Mouse (Mus musculus) embryonic facial prominence, embryonic 14.5 days (tissue): Measurements from ENCODE around the gene Stra6. TPM values are rescaled to one million over a fixed set of nuclear protein-coding genes. Genes with fewer than 3 reads are reported as not detected.

Source experiments
- ATAC-seq: fragments of 200-750 bp; cut with Nextera tagmentation; 2 replicates; pipeline ENCODE4 v1.8.0; 2017; ENCODE audit warnings: low read depth, moderate number of reproducible peaks, moderate TSS enrichment
- DNase-seq: peaks from one replicate; pipeline ENCODE4 v3.0.0-alpha.2; 2015; ENCODE audit warnings: low spot score
- H3K27ac ChIP-seq: fragments of 300-500 bp; sonication (generic); replicated peaks from 2 replicates; pipeline ENCODE4 v1.5.1; 2014; ENCODE audit warnings: low read depth, mild to moderate bottlenecking, low read length, moderate library complexity
- H3K27me3 ChIP-seq: fragments of 300-500 bp; sonication (generic); replicated peaks from 2 replicates; pipeline ENCODE4 v1.6.1; 2014; ENCODE audit warnings: low read length; ENCODE audit not compliant: control insufficient read depth, insufficient read depth
- H3K36me3 ChIP-seq: fragments of 300-500 bp; sonication (generic); 2 replicates; pipeline ENCODE4 v1.6.1; 2014; ENCODE audit warnings: low read length, mixed read lengths; ENCODE audit not compliant: control insufficient read depth, insufficient read depth
- H3K4me1 ChIP-seq: fragments of 300-500 bp; sonication (generic); 2 replicates; pipeline ENCODE4 v1.6.1; 2014; ENCODE audit warnings: antibody characterized with exemption, low read length; ENCODE audit not compliant: control insufficient read depth, insufficient read depth
- H3K4me2 ChIP-seq: fragments of 300-500 bp; sonication (generic); 2 replicates; pipeline ENCODE4 v1.6.1; 2014; ENCODE audit warnings: low read depth, mild to moderate bottlenecking, low read length, moderate library complexity, mixed read lengths
- H3K4me3 ChIP-seq: fragments of 300-500 bp; sonication (generic); 2 replicates; pipeline ENCODE4 v1.5.1; 2014; ENCODE audit warnings: low read depth, mild to moderate bottlenecking, low read length
- H3K9ac ChIP-seq: fragments of 300-500 bp; sonication (generic); 2 replicates; pipeline ENCODE4 v1.6.1; 2014; ENCODE audit warnings: low read depth, mild to moderate bottlenecking, low read length, moderate library complexity, mixed read lengths
- H3K9me3 ChIP-seq: fragments of 300-500 bp; sonication (generic); 2 replicates; pipeline ENCODE4 v1.6.1; 2016; ENCODE audit warnings: low read length; ENCODE audit not compliant: control insufficient read depth
- WGBS: fragments of 180-500 bp; shearing (Covaris S2); extraction: QIAGEN DNeasy Blood & Tissue Kit; methylation state at CpG from one replicate; pipeline ENCODE4 v1.1.7; 2014; 5-methylcytosine and 5-hydroxymethylcytosine counted together
- polyA plus RNA-seq: library from polyadenylated mRNA; unstranded; fragments of >200 nt; fragmentation: Nextera tagmentation; extraction: Ambion mirVana; gene quantifications from 2 replicates; pipeline ENCODE4 v1.2.1, GENCODE M21; 2014

The Stra6 gene
- polyA plus RNA-seq, 1 experiment from 2014 or later = 10.5 TPM

- no peaks in the 10 kb centered on the region for H3K9me3 ChIP-seq
- 3% methylated on average over 32 of the region's 38 CpGs for WGBS
- peak overlapping the region; percentile 58 for H3K4me2 ChIP-seq
- ATAC-seq (no peak), DNase-seq (no peak)
- no peaks in the 10 kb centered on the region for H3K36me3 ChIP-seq
- peaks cover 95% of the 10 kb centered on the region for H3K27me3 ChIP-seq
- no peak overlapping the region; the same call in 1 of the 2 replicates for H3K9ac ChIP-seq
- H3K4me3 ChIP-seq = peak overlapping the region; percentile 31
- peaks cover 45% of the 10 kb centered on the region for H3K4me1 ChIP-seq
- H3K27ac ChIP-seq = no peak overlapping the region
Measured at GRCm38 (mm10) chr9:58198801-58199371, 135.3 kb downstream of the Stra6 start.

- 3% methylated on average over 30 of the region's 41 CpGs for WGBS
Measured at GRCm38 (mm10) chr9:58199381-58200269, 136.0 kb downstream of the Stra6 start.

GRCm38 (mm10) chr9:58200270-58201090, 136.9 kb downstream of the Stra6 start:
- DNase-seq (no peak), ATAC-seq (no peak)
- Histone ChIP-seq H3K9me3 (no peaks in the 10 kb centered on the region), H3K4me1 (peaks cover 47% of the 10 kb centered on the region), H3K4me2 (peak overlapping the region; percentile 53; the same call in 1 of the 2 replicates), H3K36me3 (no peaks in the 10 kb centered on the region), H3K9ac (peak overlapping the region; percentile 37; the same call in 1 of the 2 replicates), H3K27me3 (peaks cover 88% of the 10 kb centered on the region), H3K4me3 (peak overlapping the region; percentile 29; the same call in 1 of the 2 replicates), H3K27ac (no peak overlapping the region)
- WGBS = 16% methylated on average over 11 of the region's 11 CpGs

More at GRCm38 (mm10) chr9:58199381-58200269, 136.0 kb downstream of the Stra6 start:
- Histone ChIP-seq H3K4me3 (peak overlapping the region; percentile 31), H3K27ac (no peak overlapping the region), H3K9ac (no peak overlapping the region; the same call in 1 of the 2 replicates), H3K9me3 (no peaks in the 10 kb centered on the region), H3K36me3 (no peaks in the 10 kb centered on the region), H3K27me3 (peaks cover 96% of the 10 kb centered on the region), H3K4me2 (peak overlapping the region; percentile 53), H3K4me1 (peaks cover 47% of the 10 kb centered on the region)
- no peak for ATAC-seq
- DNase-seq = peak; percentile 70

GRCm38 (mm10) chr9:58201091-58201842, 137.7 kb downstream of the Stra6 start:
- Histone ChIP-seq H3K27me3 (peaks cover 80% of the 10 kb centered on the region), H3K4me3 (peak overlapping the region; percentile 29), H3K4me2 (peak overlapping the region; percentile 48), H3K9ac (peak overlapping the region; percentile 37), H3K4me1 (peaks cover 45% of the 10 kb centered on the region), H3K36me3 (no peaks in the 10 kb centered on the region), H3K27ac (peak overlapping the region; percentile 21; the same call in 1 of the 2 replicates), H3K9me3 (no peaks in the 10 kb centered on the region)
- 2% methylated on average over 24 of the region's 24 CpGs for WGBS
- ATAC-seq (no peak), DNase-seq (no peak)

GRCm38 (mm10) chr9:58201861-58202549, 138.4 kb downstream of the Stra6 start:
- no peak overlapping the region; the same call in 1 of the 2 replicates for H3K9ac ChIP-seq
- peaks cover 73% of the 10 kb centered on the region for H3K27me3 ChIP-seq
- under 1% methylated on average over 35 of the region's 37 CpGs for WGBS
- H3K9me3 ChIP-seq = no peaks in the 10 kb centered on the region
- ATAC-seq = no peak
- H3K36me3 ChIP-seq = no peaks in the 10 kb centered on the region
- H3K4me3 ChIP-seq = peak overlapping the region; percentile 29
- H3K4me1 ChIP-seq = peaks cover 38% of the 10 kb centered on the region
- peak overlapping the region; percentile 21; the same call in 1 of the 2 replicates for H3K27ac ChIP-seq
- no peak for DNase-seq
- H3K4me2 ChIP-seq = peak overlapping the region; percentile 48

GRCm38 (mm10) chr9:58202676-58203453, 139.3 kb downstream of the Stra6 start:
- no peak for ATAC-seq
- Histone ChIP-seq H3K4me1 (peaks cover 32% of the 10 kb centered on the region), H3K27me3 (peaks cover 64% of the 10 kb centered on the region), H3K36me3 (no peaks in the 10 kb centered on the region), H3K4me3 (0 out of 2 replicates have a peak overlapping the region, but pooled peaks have one; percentile 29), H3K4me2 (peak overlapping the region; percentile 48; the same call in 1 of the 2 replicates), H3K9ac (no peak overlapping the region; the same call in 1 of the 2 replicates), H3K27ac (no peak overlapping the region), H3K9me3 (no peaks in the 10 kb centered on the region)
- no peak for DNase-seq
- 11% methylated on average over 14 of the region's 14 CpGs for WGBS
